Comparison of ENCODE assay signal across 20 mouse cellular contexts in the genomic region with DNA sequence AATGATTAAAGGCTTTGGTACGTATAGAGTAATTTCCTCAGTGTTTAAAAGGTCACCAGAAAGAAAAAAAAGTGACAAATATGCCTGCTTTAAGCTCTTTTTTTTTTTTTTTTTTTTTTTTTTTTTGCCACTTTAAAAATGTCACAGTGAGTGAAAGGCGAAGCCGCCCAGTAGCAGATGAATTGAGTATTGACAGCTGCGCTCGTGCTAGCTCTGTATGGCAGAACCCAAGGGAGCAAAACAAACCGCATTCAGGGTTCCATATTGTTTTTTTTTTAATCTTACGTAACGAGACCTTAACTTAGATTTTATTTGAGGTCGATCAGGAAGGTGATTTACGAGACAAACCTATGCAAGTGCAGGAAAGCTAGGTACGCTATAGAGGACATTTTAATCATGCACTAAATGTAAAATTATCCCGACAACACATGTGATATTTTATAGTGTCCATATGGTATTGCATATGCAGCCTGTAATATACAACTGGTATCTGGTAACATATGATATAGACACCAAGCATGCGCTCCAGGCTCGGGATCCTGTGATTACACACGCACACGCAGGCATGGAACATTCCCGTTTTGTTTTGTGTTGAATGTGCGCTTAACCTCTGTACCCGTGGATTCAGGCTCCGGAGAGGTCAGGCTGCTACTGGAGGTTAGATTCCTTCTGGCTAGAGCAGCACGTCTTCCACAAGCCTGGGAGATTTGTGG.
"Had no signal": no experiment of that assay in that cellular context is flagged by ENCODE, and none has a peak within 500 bp of the region (broad histone marks: within the 10 kb centered on the region; RNA-seq: fewer than 3 reads in every experiment).

No protein-coding gene starts in this region.

- H3K27ac ChIP-seq: kidney, postnatal 0 days; layer of hippocampus, adult 2 months; limb, embryonic 13.5 days; liver, embryonic 12.5 days; liver, embryonic 15.5 days; lung, embryonic 15.5 days; midbrain, embryonic 10.5 days; midbrain, embryonic 13.5 days; neural tube, embryonic 13.5 days had no signal

- DNase-seq: kidney, postnatal 25 days; layer of hippocampus, adult 9-11 months; liver; lung, adult 18-20 months; lung, postnatal 10 days; lung, postnatal 36 days; thymus, adult 18-20 months; thymus, postnatal 4 days had no signal

- H3K4me2 ChIP-seq: limb, embryonic 13.5 days; liver, embryonic 12.5 days; liver, embryonic 15.5 days; lung, embryonic 15.5 days; midbrain, embryonic 13.5 days; neural tube, embryonic 13.5 days had no signal

- H3K27me3 ChIP-seq: limb, embryonic 13.5 days; liver, embryonic 12.5 days; liver, embryonic 15.5 days; lung, embryonic 15.5 days; megakaryocyte, embryonic 14.5 days; midbrain, embryonic 13.5 days; neural tube, embryonic 13.5 days had no signal

- H3K36me3 ChIP-seq: limb, embryonic 13.5 days; liver, embryonic 12.5 days; liver, embryonic 15.5 days; lung, embryonic 15.5 days; midbrain, embryonic 10.5 days; midbrain, embryonic 13.5 days; neural tube, embryonic 13.5 days had no signal

- H3K4me3 ChIP-seq: layer of hippocampus, adult 2 months; limb, embryonic 13.5 days; liver, embryonic 12.5 days; liver, embryonic 15.5 days; lung, embryonic 15.5 days; megakaryocyte, embryonic 14.5 days; midbrain, embryonic 10.5 days; midbrain, embryonic 13.5 days; myocyte; neural tube, embryonic 13.5 days had no signal

- H3K9ac ChIP-seq: limb, embryonic 13.5 days; liver, embryonic 12.5 days; liver, embryonic 15.5 days; lung, embryonic 15.5 days; midbrain, embryonic 13.5 days; neural tube, embryonic 13.5 days had no signal

- H3K9me3 ChIP-seq: limb, embryonic 13.5 days; liver, embryonic 12.5 days; liver, embryonic 15.5 days; lung, embryonic 15.5 days; megakaryocyte, embryonic 14.5 days; midbrain, embryonic 10.5 days; midbrain, embryonic 13.5 days; neural tube, embryonic 13.5 days had no signal

- ATAC-seq: liver, embryonic 12.5 days; midbrain, embryonic 13.5 days; midbrain, embryonic 16.5 days had no signal

- H3K4me1 ChIP-seq: liver, embryonic 12.5 days; liver, embryonic 15.5 days; megakaryocyte, embryonic 14.5 days; midbrain, embryonic 10.5 days; midbrain, embryonic 13.5 days; neural tube, embryonic 13.5 days had no signal
